In genomic region chr11:61116226-61116625, GRCm38 (mm10) we compare ENCODE assay signal across 22 mouse cellular contexts. TPM values are rescaled to one million over a fixed set of nuclear protein-coding genes. Genes with fewer than 3 reads are reported as not detected.
DNase-seq lines count a peak whose midpoint lies in the region; ATAC-seq lines count a peak whose summit lies in the region.
"Had no signal": no experiment of that assay in that cellular context is flagged by ENCODE, and none has a peak within 500 bp of the region (broad histone marks: within the 10 kb centered on the region; RNA-seq: fewer than 3 reads in every experiment).

No protein-coding gene starts in this region.

- H3K4me1 ChIP-seq in forebrain, embryonic 10.5 days = no peaks in the 10 kb centered on the region
- H3K4me1 ChIP-seq: heart, embryonic 15.5 days; hindbrain, embryonic 12.5 days; limb, embryonic 15.5 days; neural tube, embryonic 13.5 days had no signal

- no peaks in the 10 kb centered on the region for H3K36me3 ChIP-seq in forebrain, embryonic 10.5 days (replicated peaks)
- H3K36me3 ChIP-seq: heart, embryonic 15.5 days; hindbrain, embryonic 12.5 days; limb, embryonic 15.5 days; neural tube, embryonic 13.5 days had no signal

- ATAC-seq in common myeloid progenitor, adult 5-6 weeks (replicated peaks; ENCODE audit: low read depth, poor library complexity, severe bottlenecking) = peak; percentile 64
- ATAC-seq in megakaryocyte, adult 5-6 weeks (ENCODE audit: poor library complexity, severe bottlenecking) = peak; percentile 89

- H3K27me3 ChIP-seq in forebrain, embryonic 10.5 days (ENCODE audit: poor library complexity, severe bottlenecking) = no peaks in the 10 kb centered on the region
- H3K27me3 ChIP-seq: hindbrain, embryonic 12.5 days; limb, embryonic 15.5 days; neural tube, embryonic 13.5 days had no signal

- WGBS in forebrain, embryonic 10.5 days = 63% methylated on average over 8 of the region's 8 CpGs

- peak; percentile 16 to 21 for DNase-seq in lung, adult 18-20 months
- DNase-seq in lung, postnatal 10 days = no peak
- peak; percentile 60 to 80 for DNase-seq in spleen, postnatal 4 days (ENCODE audit: low spot score in 2 of 2)
- no peak for DNase-seq in embryo, embryonic 10 days (ENCODE audit: low spot score)
- no peak for DNase-seq in forebrain, embryonic 10.5 days (ENCODE audit: extremely low spot score, low spot score)
- no peak for DNase-seq in heart, adult 11 months
- DNase-seq: adrenal gland, adult 2 months; cerebellum, adult 11-12 months; cerebellum, postnatal 25 days; gastrocnemius, adult 2 months; heart, adult 18-20 months; layer of hippocampus, postnatal 36 days; right cerebral cortex, postnatal 14 days; thymus, adult 18-20 months had no signal

- no peak overlapping the region for H3K27ac ChIP-seq in forebrain, embryonic 10.5 days
- H3K27ac ChIP-seq: gastrocnemius, adult 2 months; heart, embryonic 15.5 days; hindbrain, embryonic 12.5 days; kidney, postnatal 0 days; limb, embryonic 15.5 days; neural tube, embryonic 13.5 days had no signal

- no peaks in the 10 kb centered on the region for H3K9me3 ChIP-seq in forebrain, embryonic 10.5 days
- H3K9me3 ChIP-seq: heart, embryonic 15.5 days; hindbrain, embryonic 12.5 days; limb, embryonic 15.5 days; neural tube, embryonic 13.5 days had no signal

- no peak overlapping the region for H3K4me3 ChIP-seq in forebrain, embryonic 10.5 days
- H3K4me3 ChIP-seq: erythroblast, embryonic 14.5 days; gastrocnemius, adult 2 months; heart, embryonic 15.5 days; hindbrain, embryonic 12.5 days; limb, embryonic 15.5 days; neural tube, embryonic 13.5 days had no signal

RNA-seq across cellular contexts. Expression of gene Tnfrsf13b, which starts 10.3 kb away (rescaled TPM):
- 64.8 and 72.9 TPM in 2 replicates for total RNA-seq in common myeloid progenitor, adult 5-6 weeks (2017)
- 59.3 and 72.4 TPM in 2 replicates for total RNA-seq in megakaryocyte, adult 5-6 weeks (2015)
- total RNA-seq in megakaryocyte, adult 5-6 weeks (2017) = 82.6 and 119 TPM in 2 replicates
- polyA plus RNA-seq in forebrain, embryonic 10.5 days (2016; fragmentation: Nextera tagmentation; extraction: Ambion mirVana) = 0.63 and 1.3 TPM in 2 replicates

RNA-seq across cellular contexts. Expression of gene Usp22, which starts 58.6 kb away (rescaled TPM):
- total RNA-seq in common myeloid progenitor, adult 5-6 weeks (2017) = 64.6 and 71.2 TPM in 2 replicates
- 22.8 and 28.6 TPM in 2 replicates for total RNA-seq in megakaryocyte, adult 5-6 weeks (2015)
- total RNA-seq in megakaryocyte, adult 5-6 weeks (2017) = 40.3 and 47.4 TPM in 2 replicates
- 177 and 178 TPM in 2 replicates for polyA plus RNA-seq in forebrain, embryonic 10.5 days (2016; fragmentation: Nextera tagmentation; extraction: Ambion mirVana)

Comparison
In these comparisons a context has a peak if more than half of its experiments do, and no peak if none do; other contexts are left out.
1. DNase-seq: peak in lung, adult 18-20 months (2 of 2) and spleen, postnatal 4 days (2 of 2); none in lung, postnatal 10 days (single experiment), embryo, embryonic 10 days (single experiment), forebrain, embryonic 10.5 days (single experiment) and heart, adult 11 months (single experiment).